Mouse (Mus musculus) spleen, adult 2 months (tissue): ENCODE measurements around the gene Srebf2.

ENCODE experiments used
- CTCF ChIP-seq: fragments of 200-500 bp; IDR thresholded peaks from 2 replicates; pipeline ENCODE4 v1.5.1; 2011; ENCODE audit warnings: mild to moderate bottlenecking, inconsistent platforms; ENCODE audit not compliant: insufficient read depth, insufficient read length, insufficient replicate concordance; ENCODE audit errors: extremely low read depth
- POLR2A ChIP-seq: fragments of 200-500 bp; IDR thresholded peaks from 2 replicates; pipeline ENCODE4 v1.6.1; 2011; ENCODE audit warnings: low read depth, low read length, inconsistent platforms

DNA sequence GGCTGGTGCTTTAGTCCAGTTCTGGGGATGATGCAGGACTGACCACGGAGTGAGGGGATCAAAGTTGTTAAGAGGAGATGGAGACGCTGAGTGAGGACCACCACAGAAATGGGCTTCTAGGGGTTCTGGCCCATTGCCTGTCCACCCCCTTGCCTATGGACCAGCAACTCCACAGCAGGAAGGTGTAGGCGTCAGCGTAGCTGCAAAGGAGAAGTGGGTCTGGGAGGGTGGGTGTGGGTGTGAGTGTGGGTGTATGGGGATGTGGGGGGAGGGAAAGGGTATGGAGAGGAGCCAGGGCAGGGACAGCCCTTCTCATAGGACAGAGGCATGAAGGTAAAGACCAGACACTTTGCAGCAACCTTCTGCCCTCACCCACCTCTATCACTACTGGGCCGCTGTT is 78.8 kb downstream of the Srebf2 start:
- no peak for TF ChIP-seq POLR2A
- no peak for TF ChIP-seq CTCF
